Mouse (Mus musculus) hindbrain, embryonic 12.5 days (tissue): Measurements from ENCODE around the gene Maml1. TPM values are rescaled to one million over a fixed set of nuclear protein-coding genes. Genes with fewer than 3 reads are reported as not detected.

ENCODE experiments used
- ATAC-seq: fragments of 200-750 bp; cut with Nextera tagmentation; 2 replicates; pipeline ENCODE4 v1.8.0; 2017; ENCODE audit warnings: moderate TSS enrichment; ENCODE audit not compliant: low FRiP score
- H3K27ac ChIP-seq: fragments of 300-500 bp; sonication (generic); 2 replicates; pipeline ENCODE4 v1.5.1; 2016; ENCODE audit warnings: mild to moderate bottlenecking
- H3K27me3 ChIP-seq: fragments of 300-500 bp; sonication (generic); 2 replicates; pipeline ENCODE4 v1.6.1; 2016; ENCODE audit warnings: mild to moderate bottlenecking
- H3K36me3 ChIP-seq: fragments of 300-500 bp; sonication (generic); 2 replicates; pipeline ENCODE4 v1.6.1; 2016; ENCODE audit warnings: mild to moderate bottlenecking
- H3K4me1 ChIP-seq: fragments of 300-500 bp; sonication (generic); 2 replicates; pipeline ENCODE4 v1.6.1; 2016
- H3K4me2 ChIP-seq: fragments of 300-500 bp; sonication (generic); replicated peaks from 2 replicates; pipeline ENCODE4 v1.6.1; 2016; ENCODE audit warnings: mild to moderate bottlenecking
- H3K4me3 ChIP-seq: fragments of 300-500 bp; sonication (generic); 2 replicates; pipeline ENCODE4 v1.5.1; 2016; ENCODE audit warnings: mild to moderate bottlenecking
- H3K9ac ChIP-seq: fragments of 300-500 bp; sonication (generic); 2 replicates; pipeline ENCODE4 v1.6.1; 2016; ENCODE audit warnings: mild to moderate bottlenecking, moderate library complexity
- H3K9me3 ChIP-seq: fragments of 300-500 bp; sonication (generic); replicated peaks from 2 replicates; pipeline ENCODE4 v1.6.1; 2016; ENCODE audit warnings: mild to moderate bottlenecking
- WGBS: fragments of 180-500 bp; shearing (Covaris S2); methylation state at CpG from one replicate; pipeline ENCODE4 v1.1.7; 2016; 5-methylcytosine and 5-hydroxymethylcytosine counted together
- microRNA-seq: library from miRNA; unstranded; fragments of <30 nt; microRNA quantifications from one replicate; pipeline ENCODE4, GENCODE M21; 2017
- polyA plus RNA-seq: library from polyadenylated mRNA; unstranded; fragments of >200 nt; fragmentation: Nextera tagmentation; extraction: Ambion mirVana; gene quantifications from 2 replicates; pipeline ENCODE4 v1.2.1, GENCODE M21; 2016

The Maml1 gene
- polyA plus RNA-seq, 1 experiment from 2014 or later, result 8.1 TPM

GRCm38 (mm10) chr11:50211322-50212059 is 80.6 kb downstream of the Maml1 start:
- Histone ChIP-seq H3K4me3 (peak overlapping the region; percentile 93), H3K9ac (no peak overlapping the region)
- ATAC-seq, result no peak

GRCm38 (mm10) chr11:50210505-50211151 is 81.5 kb downstream of the Maml1 start, which contains the start of the genes Sqstm1 and Mgat4b:
Gene Sqstm1, minus strand, starts transcription at chr11:50210827.
Gene Mgat4b, plus strand, starts transcription at chr11:50210890.
- Histone ChIP-seq H3K4me1 (peaks cover 17% of the 10 kb centered on the region), H3K4me3 (peak within 1 kb of the TSS; percentile 93), H3K36me3 (peaks cover 26% of the 10 kb centered on the region), H3K9ac (peak within 1 kb of the TSS; percentile 94), H3K4me2 (peak within 1 kb of the TSS; percentile 61), H3K9me3 (no peaks in the 10 kb centered on the region), H3K27ac (peak within 1 kb of the TSS; percentile 97), H3K27me3 (no peaks in the 10 kb centered on the region)
- ATAC-seq, result peak; percentile 83
- under 1% methylated on average over 48 of the region's 48 CpGs for WGBS

More at GRCm38 (mm10) chr11:50211322-50212059, 80.6 kb downstream of the Maml1 start:
- Histone ChIP-seq H3K27me3 (no peaks in the 10 kb centered on the region; the same call in 1 of the 2 replicates), H3K4me1 (peaks cover 21% of the 10 kb centered on the region), H3K4me2 (peak overlapping the region; percentile 61), H3K36me3 (peaks cover 17% of the 10 kb centered on the region), H3K9me3 (no peaks in the 10 kb centered on the region), H3K27ac (peak overlapping the region; percentile 97; the same call in 1 of the 2 replicates)
- 92% methylated on average over 3 of the region's 3 CpGs for WGBS

GRCm38 (mm10) chr11:50210101-50210504 is 82.0 kb downstream of the Maml1 start:
- peak overlapping the region; percentile 93 for H3K4me3 ChIP-seq
- H3K9ac ChIP-seq, result peak overlapping the region; percentile 94
- ATAC-seq, result peak; percentile 93
- H3K4me2 ChIP-seq, result peak overlapping the region; percentile 61
- H3K9me3 ChIP-seq, result no peaks in the 10 kb centered on the region
- WGBS, result 0% methylated on average over 24 of the region's 24 CpGs
- H3K36me3 ChIP-seq, result peaks cover 31% of the 10 kb centered on the region
- no peaks in the 10 kb centered on the region for H3K27me3 ChIP-seq
- H3K27ac ChIP-seq, result peak overlapping the region; percentile 97
- H3K4me1 ChIP-seq, result peaks cover 17% of the 10 kb centered on the region

- 94% methylated on average over 5 of the region's 5 CpGs for WGBS
- H3K27ac ChIP-seq, result no peak overlapping the region
- peaks cover 50% of the 10 kb centered on the region for H3K36me3 ChIP-seq
- no peak for ATAC-seq
- H3K9ac ChIP-seq, result no peak overlapping the region
- H3K27me3 ChIP-seq, result no peaks in the 10 kb centered on the region
- H3K9me3 ChIP-seq, result no peaks in the 10 kb centered on the region
- no peak overlapping the region for H3K4me2 ChIP-seq
- H3K4me3 ChIP-seq, result no peak overlapping the region
- peaks cover 17% of the 10 kb centered on the region for H3K4me1 ChIP-seq
Measured at GRCm38 (mm10) chr11:50208039-50208438, 84.1 kb downstream of the Maml1 start.

- ATAC-seq, result no peak
- no peaks in the 10 kb centered on the region for H3K27me3 ChIP-seq
- H3K9ac ChIP-seq, result no peak overlapping the region
- no peak overlapping the region for H3K27ac ChIP-seq
- no peaks in the 10 kb centered on the region for H3K9me3 ChIP-seq
- no peak overlapping the region for H3K4me2 ChIP-seq
- H3K4me3 ChIP-seq, result no peak overlapping the region
- WGBS, result 95% methylated on average over 14 of the region's 14 CpGs
- H3K36me3 ChIP-seq, result peaks cover 57% of the 10 kb centered on the region
- H3K4me1 ChIP-seq, result peaks cover 17% of the 10 kb centered on the region
Measured at GRCm38 (mm10) chr11:50207344-50207743, 84.8 kb downstream of the Maml1 start.

GRCm38 (mm10) chr11:50206037-50206436 is 86.1 kb downstream of the Maml1 start:
- no peaks in the 10 kb centered on the region for H3K27me3 ChIP-seq
- ATAC-seq, result no peak
- H3K4me1 ChIP-seq, result peaks cover 15% of the 10 kb centered on the region

More at GRCm38 (mm10) chr11:50206037-50206436, 86.1 kb downstream of the Maml1 start:
- Histone ChIP-seq H3K4me3 (no peak overlapping the region), H3K4me2 (no peak overlapping the region), H3K9me3 (no peaks in the 10 kb centered on the region), H3K9ac (no peak overlapping the region), H3K36me3 (peaks cover 70% of the 10 kb centered on the region), H3K27ac (no peak overlapping the region)
- 96% methylated on average over 2 of the region's 2 CpGs for WGBS

Small RNA genes lying within 50 kb of the gene (microRNA-seq; reads per million reads assigned to microRNA genes)
- gene Mir6919, result not detected

Other genes starting within 250 kb of the Maml1 start
- gene Tbc1d9b, start 160.9 kb downstream of the Maml1 start, polyA plus RNA-seq, result 46.1 and 51.2 TPM in 2 replicates
- 21.1 and 22.2 TPM in 2 replicates for gene Mrnip, start 117.9 kb downstream of the Maml1 start, polyA plus RNA-seq
- gene Sqstm1, start 81.5 kb downstream of the Maml1 start, polyA plus RNA-seq, result 231 and 234 TPM in 2 replicates
- gene Mgat4b, start 81.4 kb downstream of the Maml1 start, polyA plus RNA-seq, result 45.1 and 52.8 TPM in 2 replicates
- 0.61 and 1.3 TPM in 2 replicates for gene Ltc4s, start 53.7 kb downstream of the Maml1 start, polyA plus RNA-seq
- 308 and 311 TPM in 2 replicates for gene Canx, start 33.4 kb upstream of the Maml1 start, polyA plus RNA-seq
- 0.65 TPM in 1 of 2 replicates, not detected in the other for gene Cby3, start 62.2 kb upstream of the Maml1 start, polyA plus RNA-seq
- 623 and 641 TPM in 2 replicates for gene Hnrnph1, start 84.7 kb upstream of the Maml1 start, polyA plus RNA-seq
- 25.8 and 26.7 TPM in 2 replicates for gene Rufy1, start 138.8 kb upstream of the Maml1 start, polyA plus RNA-seq